Mouse (Mus musculus): Measurements from ENCODE around the gene Map3k12. TPM values are rescaled to one million over a fixed set of nuclear protein-coding genes. Genes with fewer than 3 reads are reported as not detected.

Gene Map3k12
- polyA plus RNA-seq (2015; fragmentation: Nextera tagmentation; extraction: Ambion mirVana) = 0.53 and 0.85 TPM in 2 replicates

GRCm38 (mm10) chr15:102516728-102517404 lies at the start of gene Map3k12:
Map3k12 (minus strand) TSS chr15:102517064.
- ATAC-seq (no peak), DNase-seq (peak; percentile 65)
- TF ChIP-seq EP300 (IDR thresholded peaks at IDR 0.05; ENCODE audit: low read depth) (no peak), CTCF (IDR thresholded peaks at IDR 0.05; ENCODE audit: low read depth) (no peak; the same call in 1 of the 2 replicates)
- 0 out of 2 replicates have a peak, but pooled peaks cover 5% of the 10 kb centered on the region for H3K27me3 ChIP-seq (ENCODE audit: insufficient read depth, low read length)
- H3K4me1 ChIP-seq (ENCODE audit: insufficient read depth) = peaks cover 21% of the 10 kb centered on the region
- under 1% methylated on average over 43 of the region's 43 CpGs for WGBS (ENCODE audit: insufficient replicate concordance)
- H3K9ac ChIP-seq (replicated peaks) = peak within 1 kb of the TSS; percentile 88
- peak within 1 kb of the TSS; percentile 98 for H3K27ac ChIP-seq (ENCODE audit: low read depth)
- peak within 1 kb of the TSS; percentile 62 for H3K4me3 ChIP-seq (ENCODE audit: low read depth, low read length)
- peak within 1 kb of the TSS; percentile 100 for H3K4me2 ChIP-seq (ENCODE audit: low read depth, low read length)
- H3K36me3 ChIP-seq (replicated peaks; ENCODE audit: insufficient read depth, low read length) = peaks cover under 1% of the 10 kb centered on the region
- H3K9me3 ChIP-seq (ENCODE audit: low read length) = no peaks in the 10 kb centered on the region

GRCm38 (mm10) chr15:102563681-102564080 lies 46.8 kb upstream of the Map3k12 start:
- H3K27me3 ChIP-seq (ENCODE audit: insufficient read depth, low read length) = no peaks in the 10 kb centered on the region
- H3K27ac ChIP-seq (ENCODE audit: low read depth) = no peak overlapping the region
- no peaks in the 10 kb centered on the region for H3K9me3 ChIP-seq (ENCODE audit: low read length)
- H3K36me3 ChIP-seq (replicated peaks; ENCODE audit: insufficient read depth, low read length) = peaks cover 4% of the 10 kb centered on the region; the same call in 1 of the 2 replicates
- no peak overlapping the region for H3K9ac ChIP-seq (replicated peaks)
- no peak overlapping the region for H3K4me2 ChIP-seq (ENCODE audit: low read depth, low read length)
- no peak overlapping the region for H3K4me3 ChIP-seq (ENCODE audit: low read depth, low read length)
- ATAC-seq (no peak), DNase-seq (no peak)
- 89% methylated on average over 5 of the region's 5 CpGs for WGBS (ENCODE audit: insufficient replicate concordance)
- TF ChIP-seq EP300 (IDR thresholded peaks at IDR 0.05; ENCODE audit: low read depth) = no peak
- no peak for TF ChIP-seq CTCF (IDR thresholded peaks at IDR 0.05; ENCODE audit: low read depth)
- no peaks in the 10 kb centered on the region for H3K4me1 ChIP-seq (ENCODE audit: insufficient read depth)

- H3K4me2 ChIP-seq (ENCODE audit: low read depth, low read length) = no peak overlapping the region
- H3K27ac ChIP-seq (ENCODE audit: low read depth) = no peak overlapping the region
- no peaks in the 10 kb centered on the region for H3K27me3 ChIP-seq (ENCODE audit: insufficient read depth, low read length)
- no peaks in the 10 kb centered on the region for H3K9me3 ChIP-seq (ENCODE audit: low read length)
- H3K36me3 ChIP-seq (replicated peaks; ENCODE audit: insufficient read depth, low read length) = peaks cover 4% of the 10 kb centered on the region
- ATAC-seq (no peak), DNase-seq (no peak)
- WGBS (ENCODE audit: insufficient replicate concordance) = 85% methylated on average over 3 of the region's 3 CpGs
- no peaks in the 10 kb centered on the region for H3K4me1 ChIP-seq (ENCODE audit: insufficient read depth)
- TF ChIP-seq EP300 (IDR thresholded peaks at IDR 0.05; ENCODE audit: low read depth) = no peak
- TF ChIP-seq CTCF (IDR thresholded peaks at IDR 0.05; ENCODE audit: low read depth) = no peak
- H3K9ac ChIP-seq (replicated peaks) = no peak overlapping the region
- no peak overlapping the region for H3K4me3 ChIP-seq (ENCODE audit: low read depth, low read length)
These were observed 46.2 kb upstream of the Map3k12 start for GRCm38 (mm10) chr15:102563061-102563460.

GRCm38 (mm10) chr15:102562491-102562890 lies 45.6 kb upstream of the Map3k12 start:
- DNase-seq (no peak), ATAC-seq (no peak)
- H3K36me3 ChIP-seq (replicated peaks; ENCODE audit: insufficient read depth, low read length) = peaks cover 4% of the 10 kb centered on the region
- WGBS (ENCODE audit: insufficient replicate concordance) = 84% methylated on average over 1 of the region's 1 CpGs
- H3K9ac ChIP-seq (replicated peaks) = no peak overlapping the region
- no peak overlapping the region for H3K27ac ChIP-seq (ENCODE audit: low read depth)
- TF ChIP-seq CTCF (IDR thresholded peaks at IDR 0.05; ENCODE audit: low read depth) (no peak), EP300 (IDR thresholded peaks at IDR 0.05; ENCODE audit: low read depth) (no peak)
- no peaks in the 10 kb centered on the region for H3K9me3 ChIP-seq (ENCODE audit: low read length)
- H3K4me1 ChIP-seq (ENCODE audit: insufficient read depth) = no peaks in the 10 kb centered on the region
- no peak overlapping the region for H3K4me2 ChIP-seq (ENCODE audit: low read depth, low read length)
- H3K27me3 ChIP-seq (ENCODE audit: insufficient read depth, low read length) = no peaks in the 10 kb centered on the region
- no peak overlapping the region for H3K4me3 ChIP-seq (ENCODE audit: low read depth, low read length)

- no peak overlapping the region for H3K4me3 ChIP-seq (ENCODE audit: low read depth, low read length)
- no peaks in the 10 kb centered on the region for H3K27me3 ChIP-seq (ENCODE audit: insufficient read depth, low read length)
- H3K36me3 ChIP-seq (replicated peaks; ENCODE audit: insufficient read depth, low read length) = peaks cover 40% of the 10 kb centered on the region
- ATAC-seq = no peak
- no peak for DNase-seq
- TF ChIP-seq CTCF (IDR thresholded peaks at IDR 0.05; ENCODE audit: low read depth) = peak; percentile 24
- TF ChIP-seq EP300 (IDR thresholded peaks at IDR 0.05; ENCODE audit: low read depth) = no peak
- no peak overlapping the region for H3K4me2 ChIP-seq (ENCODE audit: low read depth, low read length)
- H3K9ac ChIP-seq (replicated peaks) = no peak overlapping the region
- no peak overlapping the region for H3K27ac ChIP-seq (ENCODE audit: low read depth)
- H3K4me1 ChIP-seq (ENCODE audit: insufficient read depth) = no peaks in the 10 kb centered on the region
- peaks cover 2% of the 10 kb centered on the region; the same call in 1 of the 2 replicates for H3K9me3 ChIP-seq (ENCODE audit: low read length)
These were observed 40.7 kb upstream of the Map3k12 start for GRCm38 (mm10) chr15:102557580-102557979.

- no peak overlapping the region for H3K9ac ChIP-seq (replicated peaks)
- no peaks in the 10 kb centered on the region for H3K27me3 ChIP-seq (ENCODE audit: insufficient read depth, low read length)
- ATAC-seq (no peak), DNase-seq (no peak)
- H3K27ac ChIP-seq (ENCODE audit: low read depth) = no peak overlapping the region
- H3K9me3 ChIP-seq (ENCODE audit: low read length) = peaks cover 2% of the 10 kb centered on the region; the same call in 1 of the 2 replicates
- no peak overlapping the region for H3K4me2 ChIP-seq (ENCODE audit: low read depth, low read length)
- no peaks in the 10 kb centered on the region for H3K4me1 ChIP-seq (ENCODE audit: insufficient read depth)
- TF ChIP-seq EP300 (IDR thresholded peaks at IDR 0.05; ENCODE audit: low read depth) (no peak), CTCF (IDR thresholded peaks at IDR 0.05; ENCODE audit: low read depth) (no peak)
- H3K36me3 ChIP-seq (replicated peaks; ENCODE audit: insufficient read depth, low read length) = peaks cover 52% of the 10 kb centered on the region
- 89% methylated on average over 1 of the region's 1 CpGs for WGBS (ENCODE audit: insufficient replicate concordance)
- no peak overlapping the region for H3K4me3 ChIP-seq (ENCODE audit: low read depth, low read length)
These were observed 38.7 kb upstream of the Map3k12 start for GRCm38 (mm10) chr15:102555581-102555980.
